Mouse (Mus musculus) hindbrain, embryonic 11.5 days (tissue): ENCODE results near the gene 1700018F24Rik. TPM values are rescaled to one million over a fixed set of nuclear protein-coding genes. Genes with fewer than 3 reads are reported as not detected.

Source experiments
- ATAC-seq: fragments of 200-750 bp; cut with Nextera tagmentation; 2 replicates; pipeline ENCODE4 v1.8.0; 2017; ENCODE audit warnings: mild to moderate bottlenecking, moderate TSS enrichment, moderate library complexity; ENCODE audit not compliant: low FRiP score
- DNase-seq: peaks from one replicate; pipeline ENCODE4 v3.0.0-alpha.2; 2015; ENCODE audit warnings: low spot score
- H3K27ac ChIP-seq: fragments of 300-500 bp; sonication (generic); 2 replicates; pipeline ENCODE4 v1.5.1; 2014; ENCODE audit warnings: mild to moderate bottlenecking, low read depth, low read length
- H3K27me3 ChIP-seq: fragments of 300-500 bp; sonication (generic); 2 replicates; pipeline ENCODE4 v1.6.1; 2014; ENCODE audit warnings: mild to moderate bottlenecking, low read length, moderate library complexity, mixed read lengths; ENCODE audit not compliant: control insufficient read depth, insufficient read depth
- H3K36me3 ChIP-seq: fragments of 300-500 bp; sonication (generic); 2 replicates; pipeline ENCODE4 v1.6.1; 2014; ENCODE audit warnings: mild to moderate bottlenecking, low read length, moderate library complexity, mixed read lengths; ENCODE audit not compliant: control insufficient read depth, insufficient read depth
- H3K4me1 ChIP-seq: fragments of 300-500 bp; sonication (generic); replicated peaks from 2 replicates; pipeline ENCODE4 v1.6.1; 2014; ENCODE audit warnings: low read length, mixed read lengths; ENCODE audit not compliant: control insufficient read depth, insufficient read depth
- H3K4me2 ChIP-seq: fragments of 300-500 bp; sonication (generic); replicated peaks from 2 replicates; pipeline ENCODE4 v1.6.1; 2014; ENCODE audit warnings: mild to moderate bottlenecking, low read depth, low read length
- H3K4me3 ChIP-seq: fragments of 300-500 bp; sonication (generic); 2 replicates; pipeline ENCODE4 v1.5.1; 2014; ENCODE audit warnings: low read depth, low read length
- H3K9ac ChIP-seq: fragments of 300-500 bp; sonication (generic); 2 replicates; pipeline ENCODE4 v1.6.1; 2014; ENCODE audit warnings: low read depth, low read length
- H3K9me3 ChIP-seq: fragments of 300-500 bp; sonication (generic); 2 replicates; pipeline ENCODE4 v1.6.1; 2016; ENCODE audit warnings: low read length; ENCODE audit not compliant: control insufficient read depth
- WGBS: fragments of 180-500 bp; shearing (Covaris S2); extraction: QIAGEN DNeasy Blood & Tissue Kit; methylation state at CpG from one replicate; pipeline ENCODE4 v1.1.7; 2014; 5-methylcytosine and 5-hydroxymethylcytosine counted together
- polyA plus RNA-seq: library from polyadenylated mRNA; unstranded; fragments of >200 nt; fragmentation: Nextera tagmentation; extraction: Ambion mirVana; gene quantifications from 2 replicates; pipeline ENCODE4 v1.2.1, GENCODE M21; 2014

1700018F24Rik gene
- polyA plus RNA-seq, 1 experiment from 2014 or later, result not detected

DNA sequence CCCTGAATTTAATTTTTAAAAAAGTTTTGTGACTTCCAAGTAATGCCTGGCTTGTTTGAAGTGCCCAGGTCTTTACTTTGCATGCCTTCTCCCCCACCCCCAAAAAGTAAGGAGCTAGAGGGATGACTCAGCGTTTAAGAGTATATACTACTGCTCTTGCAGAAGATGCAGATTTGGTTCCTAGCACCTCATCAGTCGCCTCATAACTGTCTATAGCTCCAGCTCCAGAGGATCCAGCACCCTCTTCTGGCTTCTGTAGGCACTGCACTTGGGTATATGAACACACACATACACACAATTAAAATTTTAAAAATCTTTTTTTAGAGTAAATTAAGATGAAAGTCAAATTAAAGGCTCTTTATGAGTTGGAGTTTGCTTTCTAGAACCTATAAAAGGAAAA lies 45.4 kb downstream of the 1700018F24Rik start:
- no peak for ATAC-seq
- Histone ChIP-seq H3K27ac (no peak overlapping the region), H3K36me3 (no peaks in the 10 kb centered on the region; the same call in 1 of the 2 replicates), H3K9me3 (no peaks in the 10 kb centered on the region), H3K4me3 (no peak overlapping the region), H3K4me1 (no peaks in the 10 kb centered on the region), H3K9ac (no peak overlapping the region), H3K27me3 (no peaks in the 10 kb centered on the region), H3K4me2 (no peak overlapping the region)
- DNase-seq, result no peak
- WGBS, result 98% methylated on average over 2 of the region's 2 CpGs

DNA sequence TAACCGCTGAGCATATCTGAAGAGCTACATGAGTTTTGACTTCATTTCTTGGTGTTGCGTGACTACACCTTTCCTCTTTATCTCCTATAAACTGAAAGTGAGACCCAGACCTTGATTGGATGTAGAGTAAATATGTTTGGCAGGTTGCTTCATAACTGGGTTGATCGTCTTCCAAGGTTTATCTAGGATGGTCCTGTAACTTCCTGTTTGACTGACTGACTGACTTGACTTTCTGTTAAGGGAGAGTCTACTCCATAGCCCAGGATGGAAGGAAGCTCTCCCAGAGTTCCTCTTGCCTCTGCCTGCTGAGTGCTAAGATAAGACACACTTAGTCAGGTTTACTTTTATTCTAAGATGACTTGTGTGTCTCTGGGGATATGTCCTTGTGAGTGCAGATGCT lies 47.1 kb downstream of the 1700018F24Rik start:
- Histone ChIP-seq H3K4me3 (no peak overlapping the region), H3K27ac (no peak overlapping the region), H3K36me3 (no peaks in the 10 kb centered on the region; the same call in 1 of the 2 replicates), H3K4me2 (no peak overlapping the region), H3K9me3 (no peaks in the 10 kb centered on the region), H3K27me3 (no peaks in the 10 kb centered on the region), H3K4me1 (no peaks in the 10 kb centered on the region), H3K9ac (no peak overlapping the region)
- WGBS, result 93% methylated on average over 3 of the region's 3 CpGs
- no peak for DNase-seq
- ATAC-seq, result no peak

Other genes with a start within 250 kb of the 1700018F24Rik start
- 16.6 and 18.1 TPM in 2 replicates for gene Smurf1, start 77.1 kb upstream of the 1700018F24Rik start, polyA plus RNA-seq
- not detected in 2 replicates for gene Gm4871, start 10.2 kb upstream of the 1700018F24Rik start, polyA plus RNA-seq
- 179 and 185 TPM in 2 replicates for gene Arpc1a, start 40.8 kb downstream of the 1700018F24Rik start, polyA plus RNA-seq
- gene Kpna7, start 41.0 kb downstream of the 1700018F24Rik start, polyA plus RNA-seq, result not detected in 2 replicates
- gene Arpc1b, start 71.2 kb downstream of the 1700018F24Rik start, polyA plus RNA-seq, result 49.3 and 54.3 TPM in 2 replicates
- 127 and 138 TPM in 2 replicates for gene Pdap1, start 97.2 kb downstream of the 1700018F24Rik start, polyA plus RNA-seq
- 265 and 269 TPM in 2 replicates for gene Bud31, start 97.4 kb downstream of the 1700018F24Rik start, polyA plus RNA-seq
- 12.3 and 15.9 TPM in 2 replicates for gene Ptcd1, start 124.1 kb downstream of the 1700018F24Rik start, polyA plus RNA-seq
- 27.3 and 31.9 TPM in 2 replicates for gene Cpsf4, start 124.2 kb downstream of the 1700018F24Rik start, polyA plus RNA-seq
- gene Atp5j2, start 149.1 kb downstream of the 1700018F24Rik start, polyA plus RNA-seq, result 486 and 490 TPM in 2 replicates
- 8.8 and 9.0 TPM in 2 replicates for gene Zkscan14, start 158.9 kb downstream of the 1700018F24Rik start, polyA plus RNA-seq
- 15.4 and 18.5 TPM in 2 replicates for gene Zkscan5, start 161.6 kb downstream of the 1700018F24Rik start, polyA plus RNA-seq
- gene Zfp655, start 188.7 kb downstream of the 1700018F24Rik start, polyA plus RNA-seq, result 45.9 and 47.6 TPM in 2 replicates
- gene Zscan25, start 237.5 kb downstream of the 1700018F24Rik start, polyA plus RNA-seq, result 0.53 and 1.3 TPM in 2 replicates